Mouse (Mus musculus): ENCODE data around the gene Scd4. TPM values are rescaled to one million over a fixed set of nuclear protein-coding genes. Genes with fewer than 3 reads are reported as not detected.

Scd4 gene
- polyA plus RNA-seq, 1 experiment = 0.97 TPM

GRCm38 (mm10) chr19:44299078-44299477 lies 33.8 kb upstream of the Scd4 start:
- 76% methylated on average over 9 of the region's 9 CpGs for WGBS
- DNase-seq = no peak
- no peak overlapping the region for H3K4me3 ChIP-seq (replicated peaks; ENCODE audit: extremely low read depth, low read depth, low read length)
- H3K4me1 ChIP-seq (ENCODE audit: control insufficient read depth, insufficient read depth, low read length) = peaks cover 15% of the 10 kb centered on the region
- TF ChIP-seq POLR2A (IDR thresholded peaks at IDR 0.05; ENCODE audit: borderline replicate concordance, extremely low read depth, low read depth, low read length) = no peak
- no peak for TF ChIP-seq CTCF (IDR thresholded peaks at IDR 0.05; ENCODE audit: insufficient read depth, low read length)

GRCm38 (mm10) chr19:44299902-44300301 lies 33.0 kb upstream of the Scd4 start:
- Histone ChIP-seq H3K4me3 (replicated peaks; ENCODE audit: extremely low read depth, low read depth, low read length) (no peak overlapping the region), H3K4me1 (ENCODE audit: control insufficient read depth, insufficient read depth, low read length) (peaks cover 14% of the 10 kb centered on the region)
- 44% methylated on average over 6 of the region's 6 CpGs for WGBS
- DNase-seq = no peak
- no peak for TF ChIP-seq POLR2A (IDR thresholded peaks at IDR 0.05; ENCODE audit: borderline replicate concordance, extremely low read depth, low read depth, low read length)
- no peak for TF ChIP-seq CTCF (IDR thresholded peaks at IDR 0.05; ENCODE audit: insufficient read depth, low read length)

GRCm38 (mm10) chr19:44300520-44300919 lies 32.4 kb upstream of the Scd4 start:
- 58% methylated on average over 7 of the region's 7 CpGs for WGBS
- no peak for DNase-seq
- H3K4me1 ChIP-seq (ENCODE audit: control insufficient read depth, insufficient read depth, low read length) = peaks cover 13% of the 10 kb centered on the region
- no peak overlapping the region for H3K4me3 ChIP-seq (replicated peaks; ENCODE audit: extremely low read depth, low read depth, low read length)
- TF ChIP-seq CTCF (IDR thresholded peaks at IDR 0.05; ENCODE audit: insufficient read depth, low read length) = no peak
- TF ChIP-seq POLR2A (IDR thresholded peaks at IDR 0.05; ENCODE audit: borderline replicate concordance, extremely low read depth, low read depth, low read length) = no peak

- 47% methylated on average over 16 of the region's 16 CpGs for WGBS
- TF ChIP-seq POLR2A (IDR thresholded peaks at IDR 0.05; ENCODE audit: borderline replicate concordance, extremely low read depth, low read depth, low read length) (no peak; the same call in 1 of the 2 replicates), CTCF (IDR thresholded peaks at IDR 0.05; ENCODE audit: insufficient read depth, low read length) (no peak)
- DNase-seq = peak; percentile 31
- Histone ChIP-seq H3K4me3 (replicated peaks; ENCODE audit: extremely low read depth, low read depth, low read length) (no peak overlapping the region), H3K4me1 (ENCODE audit: control insufficient read depth, insufficient read depth, low read length) (peaks cover 13% of the 10 kb centered on the region)
Observed at GRCm38 (mm10) chr19:44301176-44301575, 31.7 kb upstream of the Scd4 start.

GRCm38 (mm10) chr19:44301671-44302305 lies 31.1 kb upstream of the Scd4 start:
- no peak for DNase-seq
- peaks cover 10% of the 10 kb centered on the region for H3K4me1 ChIP-seq (ENCODE audit: control insufficient read depth, insufficient read depth, low read length)
- TF ChIP-seq POLR2A (IDR thresholded peaks at IDR 0.05; ENCODE audit: borderline replicate concordance, extremely low read depth, low read depth, low read length) = no peak
- TF ChIP-seq CTCF (IDR thresholded peaks at IDR 0.05; ENCODE audit: insufficient read depth, low read length) = no peak
- WGBS = 60% methylated on average over 9 of the region's 9 CpGs
- H3K4me3 ChIP-seq (replicated peaks; ENCODE audit: extremely low read depth, low read depth, low read length) = no peak overlapping the region

GRCm38 (mm10) chr19:44302901-44303300 lies 30.0 kb upstream of the Scd4 start:
- 55% methylated on average over 11 of the region's 11 CpGs for WGBS
- Histone ChIP-seq H3K4me1 (ENCODE audit: control insufficient read depth, insufficient read depth, low read length) (peaks cover 6% of the 10 kb centered on the region), H3K4me3 (replicated peaks; ENCODE audit: extremely low read depth, low read depth, low read length) (no peak overlapping the region)
- TF ChIP-seq CTCF (IDR thresholded peaks at IDR 0.05; ENCODE audit: insufficient read depth, low read length) = no peak
- TF ChIP-seq POLR2A (IDR thresholded peaks at IDR 0.05; ENCODE audit: borderline replicate concordance, extremely low read depth, low read depth, low read length) = no peak
- DNase-seq = no peak

DNA sequence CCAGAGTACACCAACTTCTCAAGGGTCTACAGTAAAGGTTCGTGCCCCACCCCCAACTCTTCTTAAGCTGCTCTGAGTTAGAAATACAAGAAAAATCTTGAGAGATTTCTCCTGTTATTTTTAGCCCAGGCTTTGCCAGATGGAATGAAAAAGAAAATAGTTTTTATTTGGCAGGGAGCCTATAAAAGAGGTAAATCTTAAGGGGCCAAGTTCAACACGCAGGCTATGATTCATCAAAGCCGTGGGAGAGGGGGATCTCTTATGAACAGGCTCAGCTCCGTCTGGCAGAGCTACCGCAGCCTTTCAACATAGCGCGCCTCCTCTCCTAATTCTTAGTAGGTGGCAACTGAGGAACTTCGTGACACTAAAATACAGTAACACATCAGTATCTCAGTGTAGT lies 29.4 kb upstream of the Scd4 start:
- H3K4me3 ChIP-seq (replicated peaks; ENCODE audit: extremely low read depth, low read depth, low read length) = no peak overlapping the region
- no peak for TF ChIP-seq CTCF (IDR thresholded peaks at IDR 0.05; ENCODE audit: insufficient read depth, low read length)
- TF ChIP-seq POLR2A (IDR thresholded peaks at IDR 0.05; ENCODE audit: borderline replicate concordance, extremely low read depth, low read depth, low read length) = no peak
- peaks cover 6% of the 10 kb centered on the region for H3K4me1 ChIP-seq (ENCODE audit: control insufficient read depth, insufficient read depth, low read length)
- 47% methylated on average over 8 of the region's 8 CpGs for WGBS
- DNase-seq = no peak

DNA sequence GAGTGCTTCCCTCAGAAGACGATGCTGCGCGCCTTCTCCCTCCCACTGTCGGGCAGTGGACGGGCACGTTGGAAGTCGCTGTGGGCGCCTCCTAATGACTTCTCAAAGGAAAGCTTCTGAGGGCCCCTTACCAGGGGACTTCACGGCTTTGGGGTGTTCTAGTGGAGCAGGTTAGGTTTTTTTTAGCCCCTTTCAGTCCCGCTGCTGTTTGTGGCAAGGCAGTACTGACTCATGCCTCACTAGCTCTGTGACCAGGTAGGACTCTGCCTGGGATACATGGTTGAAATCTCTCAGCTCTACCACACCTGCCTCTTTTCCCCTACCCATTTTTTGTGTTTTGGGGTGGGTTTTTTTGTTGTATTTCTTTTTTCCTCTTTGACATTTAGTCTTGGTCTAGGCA lies 28.5 kb upstream of the Scd4 start:
- WGBS = 77% methylated on average over 10 of the region's 10 CpGs

DNA sequence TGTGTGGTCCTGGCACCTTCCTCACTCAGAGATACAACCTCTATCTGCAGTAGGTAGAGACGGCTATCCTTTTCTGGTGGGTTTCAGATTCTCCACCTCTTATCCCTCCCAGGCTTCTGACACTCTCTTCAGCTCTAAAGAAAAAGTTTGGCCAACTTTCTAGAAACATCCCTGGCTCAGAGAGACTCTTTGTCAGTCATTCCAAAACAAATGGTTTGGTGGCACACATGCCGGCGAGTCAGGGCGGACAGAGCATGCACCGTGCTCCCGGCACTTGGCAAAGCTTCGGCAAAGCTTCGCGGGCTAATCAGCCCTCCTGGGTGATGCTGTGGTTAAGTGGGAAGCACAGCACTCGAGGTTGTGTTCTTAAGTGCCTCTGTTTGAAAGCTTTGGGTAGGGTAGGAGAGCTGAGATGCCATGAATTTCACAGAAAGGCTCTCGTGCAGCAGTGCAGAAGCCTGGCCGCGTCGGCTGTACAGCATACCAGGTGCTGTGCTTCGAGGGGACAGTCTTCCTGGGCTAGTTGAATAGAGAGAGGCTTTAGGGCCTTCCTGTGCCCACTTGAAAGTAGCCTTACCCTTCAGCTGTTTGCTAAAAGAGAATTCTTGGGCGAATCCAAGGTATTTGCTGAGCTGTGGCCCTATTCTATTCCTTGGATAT lies 27.9 kb upstream of the Scd4 start:
- H3K4me3 ChIP-seq (replicated peaks; ENCODE audit: extremely low read depth, low read depth, low read length) = no peak overlapping the region
- peaks cover 6% of the 10 kb centered on the region for H3K4me1 ChIP-seq (ENCODE audit: control insufficient read depth, insufficient read depth, low read length)
- peak; percentile 19 for DNase-seq
- TF ChIP-seq POLR2A (IDR thresholded peaks at IDR 0.05; ENCODE audit: borderline replicate concordance, extremely low read depth, low read depth, low read length) (no peak), CTCF (IDR thresholded peaks at IDR 0.05; ENCODE audit: insufficient read depth, low read length) (no peak)
- WGBS = 64% methylated on average over 16 of the region's 16 CpGs

More for the DNA sequence above, 28.5 kb upstream of the Scd4 start:
- no peak for TF ChIP-seq CTCF (IDR thresholded peaks at IDR 0.05; ENCODE audit: insufficient read depth, low read length)
- TF ChIP-seq POLR2A (IDR thresholded peaks at IDR 0.05; ENCODE audit: borderline replicate concordance, extremely low read depth, low read depth, low read length) = no peak
- no peak overlapping the region for H3K4me3 ChIP-seq (replicated peaks; ENCODE audit: extremely low read depth, low read depth, low read length)
- DNase-seq = no peak
- peaks cover 6% of the 10 kb centered on the region for H3K4me1 ChIP-seq (ENCODE audit: control insufficient read depth, insufficient read depth, low read length)

- H3K4me3 ChIP-seq (replicated peaks; ENCODE audit: extremely low read depth, low read depth, low read length) = no peak overlapping the region
- peaks cover 6% of the 10 kb centered on the region for H3K4me1 ChIP-seq (ENCODE audit: control insufficient read depth, insufficient read depth, low read length)
- TF ChIP-seq POLR2A (IDR thresholded peaks at IDR 0.05; ENCODE audit: borderline replicate concordance, extremely low read depth, low read depth, low read length) (no peak), CTCF (IDR thresholded peaks at IDR 0.05; ENCODE audit: insufficient read depth, low read length) (no peak)
- 78% methylated on average over 15 of the region's 15 CpGs for WGBS
- DNase-seq = no peak
Observed at GRCm38 (mm10) chr19:44305701-44306100, 27.2 kb upstream of the Scd4 start.
